Mouse (Mus musculus) layer of hippocampus, adult 2 months (tissue): ENCODE measurements around the gene Mgat5. TPM values are rescaled to one million over a fixed set of nuclear protein-coding genes. Genes with fewer than 3 reads are reported as not detected.

Experiments used
- DNase-seq, 2 experiments: peaks; one replicate each; pipeline ENCODE4 v3.0.0; 2022; ENCODE audit warnings: low spot score in 2 of 2
- H3K27ac ChIP-seq: fragments of 200-600 bp; 2 replicates; pipeline ENCODE4 v1.8.1; 2022
- H3K4me3 ChIP-seq: fragments of 200-600 bp; 2 replicates; pipeline ENCODE4 v1.8.1; 2022; ENCODE audit warnings: mild to moderate bottlenecking
- CTCF ChIP-seq: fragments of 200-600 bp; conservative IDR thresholded peaks from 2 replicates; pipeline ENCODE4 v1.8.1; 2022; ENCODE audit warnings: antibody characterized with exemption, mild to moderate bottlenecking, moderate library complexity
- long read RNA-seq, 2 experiments: library from polyadenylated mRNA; stranded (forward); transcript quantifications; one replicate each; pipeline ENCODE4 v2.0.0; 2021; ENCODE audit warnings: borderline mapping rate in 2 of 2
- total RNA-seq, 2 experiments: library from RNA; stranded (reverse); gene quantifications; 2 replicates each; pipeline ENCODE4 v1.2.3; 2021

Mgat5 gene
- 10 to 100 TPM; 51.0 to 52.4 TPM for total RNA-seq
- long read RNA-seq, experiment 1, partial matches to known transcripts, result 1 of 15 reads
- long read RNA-seq, experiment 1, other reads (novel, unspliced or antisense), result 14 of 15 reads
- long read RNA-seq, experiment 2, partial matches to known transcripts, result 0 of 12 reads
- long read RNA-seq, experiment 2, other reads (novel, unspliced or antisense), result 12 of 12 reads

DNA sequence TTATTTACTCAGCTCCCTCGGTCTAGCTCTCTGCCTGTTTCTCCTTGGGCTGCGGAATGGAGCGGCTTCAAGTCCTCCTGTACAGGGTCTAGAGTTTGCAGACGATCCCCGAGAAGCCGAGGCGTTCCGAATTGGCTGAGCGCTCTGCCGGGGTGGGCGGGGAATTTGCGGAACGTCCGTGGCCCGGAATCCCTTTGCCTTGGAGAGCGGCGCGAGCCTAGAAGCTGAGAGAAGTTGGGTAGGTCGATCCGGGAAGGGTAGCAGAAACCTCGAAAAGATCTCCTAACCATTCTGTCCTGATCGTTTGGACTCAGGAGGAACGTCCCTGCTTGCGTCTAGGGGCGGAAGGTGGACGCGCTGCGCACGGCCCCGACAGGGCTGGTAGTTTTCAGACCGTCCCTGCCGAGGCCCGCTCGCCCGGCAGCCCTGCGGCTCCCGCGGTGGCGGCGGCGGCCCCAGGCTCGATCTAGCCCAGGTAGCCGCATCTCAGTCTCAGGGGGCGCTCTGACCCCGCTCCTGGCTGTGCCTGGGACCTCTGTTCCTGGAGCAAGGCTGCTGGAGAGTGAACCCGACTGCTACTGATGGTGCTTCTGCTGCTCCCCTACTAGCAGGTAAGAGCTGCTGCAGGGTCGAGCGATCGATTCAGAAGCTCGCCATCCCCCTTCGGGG lies at the start of gene Mgat5:
TSS of gene Mgat5 (plus strand) at position 199 of the 669 bp plus-strand sequence.
- TF ChIP-seq CTCF, result peak; percentile 46
- Histone ChIP-seq H3K27ac (peak within 1 kb of the TSS; percentile 97), H3K4me3 (peak within 1 kb of the TSS; percentile 98)
- DNase-seq, result peak; percentile 91 to 94

DNA sequence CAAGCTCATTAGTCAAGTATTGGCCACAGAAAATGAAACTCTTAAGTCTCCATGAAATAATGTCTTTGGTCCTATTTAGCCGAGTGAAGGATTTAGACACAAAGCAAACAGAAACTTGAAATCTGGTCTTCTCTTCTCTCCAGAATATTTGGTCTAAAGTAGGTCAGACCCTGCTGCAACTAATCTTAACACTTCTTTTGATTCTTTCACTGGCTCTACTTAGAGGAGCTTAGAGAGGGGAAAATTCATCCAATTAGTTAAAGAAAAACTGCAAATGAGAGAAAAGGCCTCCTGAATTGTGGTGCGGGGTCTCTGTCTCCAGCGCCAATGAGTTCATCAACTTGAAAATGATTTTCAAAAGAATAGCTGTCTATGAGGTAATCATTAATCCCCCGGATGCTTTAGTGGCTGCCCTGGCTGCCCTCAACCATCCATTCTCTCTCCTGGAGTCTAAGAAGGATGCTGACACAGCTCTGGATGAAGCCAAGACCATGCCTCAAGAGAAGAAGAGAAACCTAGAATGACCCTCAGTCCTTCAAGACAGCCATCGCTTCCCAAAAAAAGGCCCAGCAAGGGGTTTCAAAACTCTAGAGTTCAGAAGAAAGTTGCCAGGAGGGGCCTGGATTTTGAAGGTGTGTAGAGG lies 44.6 kb upstream of the Mgat5 start:
- no peak for TF ChIP-seq CTCF
- peak overlapping the region; percentile 76 for H3K27ac ChIP-seq
- peak in 1 of 2 experiments; percentile 41 for DNase-seq

DNA sequence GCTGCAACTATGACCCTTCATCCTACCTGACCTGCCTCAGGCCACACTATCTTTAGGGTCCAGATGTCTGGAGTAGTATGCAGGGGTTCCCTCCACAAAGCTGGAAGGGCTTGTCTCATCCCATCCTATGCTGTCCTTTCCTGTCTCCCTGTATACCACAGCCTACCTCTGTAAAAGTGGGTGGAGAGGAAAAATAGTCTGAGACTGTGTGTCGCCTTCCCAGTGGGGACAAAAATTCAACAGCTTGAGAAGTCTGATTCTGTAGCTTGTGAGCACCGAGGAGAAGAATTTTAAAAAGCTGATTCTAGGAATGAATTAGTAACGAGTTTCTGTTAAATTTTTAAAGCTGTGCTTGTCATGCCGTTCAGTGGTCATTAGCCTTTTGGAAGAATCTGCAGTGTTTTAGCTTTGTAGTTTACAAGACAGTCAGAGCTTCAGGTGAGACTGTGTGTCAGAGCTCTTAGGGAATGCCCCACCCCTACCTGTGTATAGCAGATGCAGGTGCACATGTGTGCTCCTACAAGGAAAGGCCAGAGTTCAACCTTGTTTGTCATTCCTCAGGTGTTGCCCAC lies 40.1 kb upstream of the Mgat5 start:
- TF ChIP-seq CTCF, result no peak
- Histone ChIP-seq H3K27ac (no peak overlapping the region), H3K4me3 (no peak overlapping the region)
- DNase-seq, result no peak

More for the DNA sequence above, 44.6 kb upstream of the Mgat5 start:
- H3K4me3 ChIP-seq, result no peak overlapping the region

DNA sequence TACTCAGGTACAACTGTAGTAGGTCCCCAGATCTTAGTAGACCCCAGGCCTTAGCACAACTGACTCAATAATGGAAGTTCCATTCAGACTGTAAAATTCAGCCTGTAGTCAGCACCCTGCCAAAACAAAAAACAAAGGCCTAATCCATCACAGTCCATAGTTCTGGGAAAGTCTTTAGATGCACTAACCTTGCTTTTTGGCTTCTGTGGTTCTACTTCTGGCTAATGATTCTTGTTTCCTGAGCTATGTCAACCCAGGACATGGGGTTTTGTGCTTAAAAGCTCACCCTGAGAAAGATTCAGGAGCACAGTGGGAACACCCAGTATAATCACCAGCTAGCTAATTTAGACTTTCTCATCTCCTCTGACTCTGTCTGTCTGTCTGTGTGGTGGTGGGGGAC lies 38.3 kb upstream of the Mgat5 start:
- H3K4me3 ChIP-seq, result no peak overlapping the region
- TF ChIP-seq CTCF, result no peak
- DNase-seq, result no peak
- no peak overlapping the region for H3K27ac ChIP-seq

DNA sequence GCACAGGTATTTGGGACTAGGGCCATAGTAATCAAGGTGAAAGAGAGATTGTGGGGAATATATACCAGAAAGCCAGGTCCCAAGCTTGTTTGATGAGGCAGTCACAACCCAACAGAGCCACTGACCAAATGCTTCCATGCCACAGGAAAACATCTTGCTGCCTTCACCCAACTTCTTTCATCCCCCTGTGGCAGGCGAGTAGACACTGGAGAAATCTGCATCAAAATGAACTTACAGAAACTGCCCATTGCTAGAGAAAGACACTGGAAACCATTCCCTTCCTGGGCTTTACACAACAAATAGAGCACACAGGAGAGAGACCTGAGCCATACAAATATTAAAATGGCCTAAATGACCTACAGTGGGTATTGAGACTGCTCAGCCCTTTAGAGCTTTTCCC lies 37.2 kb upstream of the Mgat5 start:
- no peak for TF ChIP-seq CTCF
- Histone ChIP-seq H3K27ac (no peak overlapping the region), H3K4me3 (no peak overlapping the region)
- DNase-seq, result no peak

DNA sequence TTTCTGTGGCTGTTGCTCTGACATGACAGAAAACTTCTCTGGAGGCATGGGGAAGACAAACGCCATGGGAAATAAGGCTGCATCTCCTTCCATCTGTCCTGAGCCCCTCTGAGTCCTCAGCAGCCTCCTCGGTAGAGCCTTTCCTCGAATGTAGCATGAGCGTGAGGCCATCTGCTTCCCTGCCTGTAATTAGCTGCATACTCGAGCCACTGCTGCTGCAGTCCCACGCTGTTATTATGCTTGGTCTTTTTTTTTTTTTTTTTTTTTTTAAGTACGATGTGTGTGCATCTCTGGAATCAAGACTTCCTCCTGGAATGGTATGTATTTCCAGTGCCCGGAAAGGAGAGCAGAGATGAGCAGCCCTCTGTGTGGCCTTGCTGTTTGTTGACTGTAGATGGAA lies 36.6 kb upstream of the Mgat5 start:
- no peak for DNase-seq
- TF ChIP-seq CTCF, result no peak
- no peak overlapping the region for H3K4me3 ChIP-seq
- H3K27ac ChIP-seq, result no peak overlapping the region

DNA sequence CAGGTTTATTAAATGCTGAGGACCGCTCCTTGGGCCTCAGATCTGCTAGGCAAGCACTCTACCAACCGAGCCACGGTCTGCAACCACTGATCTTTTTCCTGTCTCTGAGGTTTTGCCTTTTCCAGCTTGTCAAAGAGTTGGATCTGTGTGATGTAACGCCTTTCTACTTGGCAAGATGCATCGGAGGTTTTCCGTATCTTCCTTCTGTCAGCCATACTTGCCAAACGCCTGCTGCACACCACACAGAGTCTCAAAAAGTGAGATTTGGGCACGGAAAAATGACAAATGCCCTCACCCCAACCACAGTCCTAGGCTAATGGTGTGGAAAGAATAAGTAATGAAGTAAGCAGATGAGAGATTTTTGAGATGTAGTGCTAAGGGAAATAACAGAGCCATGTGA lies 35.3 kb upstream of the Mgat5 start:
- DNase-seq, result peak in 1 of 2 experiments; percentile 28
- Histone ChIP-seq H3K4me3 (no peak overlapping the region), H3K27ac (no peak overlapping the region)
- TF ChIP-seq CTCF, result no peak

DNA sequence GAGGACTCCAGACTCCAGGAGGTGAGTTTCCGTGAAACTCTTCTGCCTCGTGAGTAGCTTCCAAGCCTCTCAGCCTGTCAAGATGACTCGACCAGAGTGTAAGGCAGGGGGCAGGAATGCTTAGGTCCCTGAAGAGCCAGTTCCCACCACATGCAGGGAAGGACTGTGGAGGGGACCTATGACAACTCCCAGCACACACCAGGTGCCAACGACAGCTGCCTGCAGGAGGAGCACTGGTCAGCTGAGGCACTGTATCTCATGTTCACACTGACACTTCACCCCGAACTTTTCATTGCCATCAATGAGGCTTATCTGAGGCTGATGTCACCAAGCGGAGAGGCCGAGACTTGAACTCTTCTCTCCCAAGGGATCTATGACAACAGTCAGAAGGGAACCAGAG lies 33.5 kb upstream of the Mgat5 start:
- no peak overlapping the region for H3K4me3 ChIP-seq
- no peak for TF ChIP-seq CTCF
- H3K27ac ChIP-seq, result no peak overlapping the region
- DNase-seq, result no peak

DNA sequence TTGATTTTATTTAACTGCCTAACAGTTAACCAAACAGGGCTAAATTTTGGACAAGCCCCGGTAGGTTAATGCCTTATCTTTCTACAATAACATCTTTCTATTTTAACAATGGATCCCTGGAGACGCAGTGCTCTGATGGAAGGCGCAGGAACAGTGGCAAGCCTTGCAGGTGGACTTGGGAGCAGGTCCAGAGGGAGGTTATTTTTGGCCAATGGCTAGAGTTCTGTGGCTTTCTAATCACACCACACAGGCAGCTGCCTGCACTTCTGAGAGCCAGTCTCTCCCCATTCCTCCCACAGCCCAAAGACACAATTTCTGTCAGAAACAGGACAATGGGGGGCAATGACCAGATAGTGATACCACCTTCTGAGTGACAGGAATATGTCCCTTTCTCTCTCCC lies 31.4 kb upstream of the Mgat5 start:
- no peak overlapping the region for H3K27ac ChIP-seq
- H3K4me3 ChIP-seq, result no peak overlapping the region
- no peak for TF ChIP-seq CTCF
- DNase-seq, result no peak

DNA sequence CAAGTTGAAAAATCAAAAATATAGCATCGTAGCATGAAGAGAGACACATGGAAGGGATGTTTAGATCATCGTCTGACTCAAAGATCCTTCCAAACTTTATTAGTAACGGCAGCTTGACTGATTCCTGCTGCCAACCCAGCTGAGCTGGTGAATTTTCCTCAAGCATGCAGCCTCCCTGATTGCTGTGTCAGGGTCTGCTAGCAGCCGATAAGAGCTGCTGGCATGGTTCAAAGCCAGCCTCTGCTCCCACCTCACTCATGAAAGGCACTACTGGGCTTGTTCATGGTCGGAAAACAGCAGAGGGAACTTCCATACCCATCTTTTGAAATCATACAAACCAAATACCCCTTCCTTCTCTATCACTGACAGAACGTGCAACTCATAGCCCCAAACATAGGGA lies 12.4 kb upstream of the Mgat5 start:
- no peak overlapping the region for H3K27ac ChIP-seq
- no peak for DNase-seq
- no peak overlapping the region for H3K4me3 ChIP-seq
- TF ChIP-seq CTCF, result no peak

DNA sequence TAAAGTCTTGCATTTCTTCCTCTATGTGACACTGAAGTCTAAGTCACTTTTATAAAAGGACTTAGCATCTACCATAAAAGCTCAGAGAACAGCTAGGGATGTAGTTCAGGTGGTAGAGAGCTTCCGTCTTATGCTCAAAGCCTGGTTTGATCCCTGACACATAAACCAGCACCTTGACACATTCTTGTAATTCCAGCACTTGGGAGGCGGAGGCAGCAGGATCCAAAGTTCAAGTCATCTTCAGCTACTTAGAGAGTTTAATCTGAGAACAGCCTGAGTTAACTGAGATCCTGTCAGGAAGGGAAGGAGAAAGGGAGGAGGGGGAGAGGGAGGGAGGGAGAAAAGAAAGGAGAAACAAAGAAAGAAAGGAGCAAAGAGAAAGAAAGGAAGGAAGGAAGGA lies 5.6 kb upstream of the Mgat5 start:
- H3K4me3 ChIP-seq, result no peak overlapping the region
- DNase-seq, result no peak
- TF ChIP-seq CTCF, result no peak

DNA sequence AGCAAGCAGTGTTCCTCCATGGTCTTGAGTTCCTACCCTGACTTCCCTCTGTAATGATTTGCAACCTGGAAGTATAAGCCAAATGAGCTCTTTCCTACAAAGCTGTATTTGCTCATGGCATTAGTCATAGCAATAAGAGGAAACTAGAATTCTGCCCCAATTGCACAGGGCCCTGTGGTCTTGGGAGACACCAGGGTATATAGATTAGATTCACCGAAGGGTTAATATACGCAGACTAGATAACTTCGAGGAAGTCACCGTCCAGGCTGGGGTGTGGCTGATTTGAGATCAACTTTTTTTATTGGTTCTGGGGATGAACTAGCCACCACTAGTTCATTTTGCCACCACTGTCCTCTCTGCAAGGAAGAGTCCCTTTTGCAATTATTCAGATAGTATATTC lies 2.5 kb upstream of the Mgat5 start:
- H3K4me3 ChIP-seq, result no peak overlapping the region
- no peak for TF ChIP-seq CTCF
- H3K27ac ChIP-seq, result no peak overlapping the region
- DNase-seq, result no peak

More for the DNA sequence above, 5.6 kb upstream of the Mgat5 start:
- no peak overlapping the region for H3K27ac ChIP-seq

DNA sequence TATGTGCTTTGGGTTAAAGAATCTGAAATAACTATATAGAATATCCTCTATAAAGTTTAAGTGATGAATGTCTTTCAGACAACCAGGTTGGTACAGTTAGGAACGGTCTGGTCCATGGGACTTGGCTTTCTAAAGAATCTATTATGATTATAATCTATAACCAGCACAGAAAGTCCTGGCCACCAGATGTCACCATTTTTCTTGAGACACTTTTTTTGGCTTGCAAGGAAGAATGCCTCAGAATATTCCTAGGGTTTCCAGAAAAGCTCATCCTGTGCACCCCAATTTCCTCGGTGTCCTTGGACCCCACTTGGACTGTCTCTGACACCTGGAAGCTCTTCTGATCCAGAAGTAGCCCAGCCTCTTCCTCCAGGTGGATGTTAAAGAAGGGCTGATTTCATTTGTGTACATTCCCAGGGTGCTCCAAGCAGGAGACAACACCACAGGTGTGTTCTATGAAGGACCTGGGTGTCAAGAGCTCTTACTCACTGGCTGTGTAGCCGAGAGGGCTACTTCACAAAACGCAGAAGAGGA lies 1.5 kb upstream of the Mgat5 start:
- DNase-seq, result peak in 1 of 2 experiments; percentile 32
- H3K27ac ChIP-seq, result no peak overlapping the region
- TF ChIP-seq CTCF, result peak; percentile 76
- no peak overlapping the region for H3K4me3 ChIP-seq
